Mouse (Mus musculus) left cerebral cortex, postnatal 4 days (tissue): ENCODE results near the gene Glod5. TPM values are rescaled to one million over a fixed set of nuclear protein-coding genes. Genes with fewer than 3 reads are reported as not detected.
"Not testable (repeated sequence)": the region's sequence is repeated elsewhere in the genome, so short reads cannot be mapped to it uniquely, and the experiment has no call there.

Source experiments
- DNase-seq: peaks from one replicate; pipeline ENCODE4 v3.0.0-alpha.2; 2022
- intact Hi-C: fragments of 180-260 bp; cut with DNase I; formaldehyde crosslinking; loops from one replicate; pipeline ENCODE4 v1.15.1; 2025
- total RNA-seq, 2 experiments: library from RNA; stranded (reverse); gene quantifications; 2 replicates each; pipeline ENCODE4 v1.2.3; 2021

Glod5 gene
- total RNA-seq: not detected

DNA sequence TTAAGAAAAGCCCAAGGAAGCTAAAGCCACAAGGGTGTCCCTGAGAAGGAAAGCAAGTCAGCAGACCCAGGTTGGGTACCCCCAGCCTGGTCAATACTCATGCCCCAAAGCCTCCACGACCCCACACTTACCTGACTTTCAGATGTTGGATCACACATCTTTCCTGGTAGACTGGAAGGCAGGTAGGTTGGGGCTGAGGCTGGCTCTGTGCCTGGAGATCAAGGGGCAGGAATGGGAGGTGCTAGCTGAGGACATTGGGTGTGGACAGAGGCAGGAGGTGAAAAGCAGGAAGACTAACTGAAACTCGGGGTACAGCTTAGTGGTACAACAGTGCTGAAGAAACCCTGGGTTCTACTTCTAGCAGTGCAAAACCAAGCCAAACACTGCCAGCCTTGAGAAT is at the start of gene Glod5:
Gene Glod5, minus strand, starts transcription at position 207 of the 400 bp plus-strand sequence.
- DNase-seq: no peak
- intact Hi-C loops: no loop called here

DNA sequence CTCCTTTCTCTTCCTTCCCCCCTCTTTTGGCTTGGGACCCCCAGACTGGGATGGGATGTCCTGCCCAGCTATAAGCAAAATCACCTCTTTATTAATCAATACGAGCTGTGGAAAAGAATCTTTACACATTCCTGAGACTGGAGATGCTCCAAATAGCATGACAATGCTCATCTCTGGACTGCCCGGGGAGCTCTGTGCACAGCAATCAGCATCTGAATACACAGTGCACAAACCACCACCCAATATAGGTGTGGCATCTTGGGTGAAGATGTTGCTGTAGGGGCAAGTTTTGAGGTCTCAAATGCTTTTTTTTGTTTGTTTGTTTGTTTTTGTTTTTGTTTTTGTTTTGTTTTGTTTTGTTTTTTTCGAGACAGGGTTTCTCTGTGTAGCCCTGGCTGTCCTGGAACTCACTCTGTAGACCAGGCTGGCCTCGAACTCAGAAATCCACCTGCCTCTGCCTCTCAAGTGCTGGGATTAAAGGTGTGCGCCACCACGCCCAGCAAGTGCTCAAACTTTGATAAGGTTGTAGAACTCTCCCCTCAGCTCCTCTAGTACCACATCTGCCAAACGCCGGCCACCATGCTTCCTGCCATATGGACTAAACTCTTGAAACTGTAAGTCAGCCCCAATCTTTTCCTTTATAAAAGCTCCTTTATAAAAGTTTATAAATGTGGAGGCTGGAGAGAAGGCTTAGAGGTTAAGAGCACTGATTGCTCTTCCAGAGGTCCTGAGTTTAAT is 32.9 kb upstream of the Glod5 start:
- intact Hi-C loops, DNase-seq: not testable (repeated sequence)

DNA sequence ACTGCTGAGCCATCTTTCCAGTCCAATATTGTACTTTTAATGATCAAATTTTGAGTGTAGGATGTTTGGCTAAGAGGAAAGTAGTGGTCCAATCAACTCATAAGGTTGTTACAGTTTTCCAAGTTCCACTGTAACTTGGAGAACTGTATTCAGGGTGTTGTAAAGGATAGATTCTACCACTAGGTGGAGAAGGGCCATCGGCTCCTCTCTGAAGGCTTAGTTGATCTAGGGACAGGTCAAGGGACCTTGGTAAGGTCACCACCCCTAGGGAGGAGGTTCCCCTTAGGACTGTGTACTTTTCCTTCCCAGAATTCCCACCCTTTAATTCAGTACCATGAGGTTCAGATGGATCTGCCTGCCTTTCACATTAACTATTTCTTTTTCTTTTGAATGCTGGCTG is 14.7 kb upstream of the Glod5 start:
- DNase-seq: no peak
- intact Hi-C loops: no loop called here

DNA sequence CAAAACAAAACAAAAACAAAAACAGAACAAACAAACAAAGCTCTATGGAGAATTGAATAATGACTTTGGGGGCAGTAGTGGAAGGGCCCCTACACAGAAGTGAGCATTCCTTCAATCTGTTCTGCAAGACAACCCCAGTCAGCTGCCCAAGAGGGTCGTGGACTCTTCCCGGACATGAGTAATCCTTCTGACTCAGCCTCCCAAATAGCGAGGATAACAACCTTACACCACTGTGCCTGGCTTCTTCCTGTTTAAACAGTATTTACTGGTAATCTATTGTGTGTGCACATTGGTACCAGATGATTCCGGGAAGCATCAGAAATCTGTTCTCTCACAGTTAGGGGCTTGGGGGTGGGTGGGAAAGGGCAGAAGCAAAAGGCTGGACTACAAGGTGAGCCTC is 8.5 kb upstream of the Glod5 start:
- no peak for DNase-seq
- intact Hi-C loops: no loop called here

DNA sequence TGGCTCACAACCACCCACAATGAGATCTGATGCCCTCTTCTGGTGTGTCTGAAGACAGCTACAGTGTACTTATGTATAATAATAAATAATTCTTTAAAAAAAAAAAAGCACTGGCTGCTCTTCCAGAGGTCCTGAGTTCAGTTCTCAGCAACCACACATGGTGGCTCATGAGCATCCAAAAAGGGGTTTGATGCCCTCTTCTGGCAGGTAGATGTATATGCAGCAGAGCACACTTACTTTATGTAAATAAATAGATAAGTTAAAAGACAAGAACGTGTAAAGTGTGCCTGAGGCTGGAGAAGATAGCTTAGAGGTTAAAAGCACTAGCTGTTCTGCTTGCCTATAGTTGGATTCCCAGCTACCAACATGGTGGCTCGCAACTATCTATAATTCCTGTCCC is 6.5 kb upstream of the Glod5 start:
- intact Hi-C loops: no loop called here
- no peak for DNase-seq

- no peak for DNase-seq
- intact Hi-C loops: no loop called here
Observed at GRCm38 (mm10) chrX:8020111-8020778, 2.0 kb upstream of the Glod5 start.

GRCm38 (mm10) chrX:8017142-8017541 is 1.1 kb downstream of the Glod5 start:
- DNase-seq: peak; percentile 26
- intact Hi-C loops: no loop called here

GRCm38 (mm10) chrX:8015675-8016074 is 2.6 kb downstream of the Glod5 start:
- intact Hi-C loops, DNase-seq: not testable (repeated sequence)

- DNase-seq: no peak
- intact Hi-C loops: no loop called here
Observed at GRCm38 (mm10) chrX:8013569-8014314, 4.5 kb downstream of the Glod5 start.

- DNase-seq: no peak
- intact Hi-C loops: no loop called here
Observed at GRCm38 (mm10) chrX:8013157-8013556, 5.1 kb downstream of the Glod5 start.

DNA sequence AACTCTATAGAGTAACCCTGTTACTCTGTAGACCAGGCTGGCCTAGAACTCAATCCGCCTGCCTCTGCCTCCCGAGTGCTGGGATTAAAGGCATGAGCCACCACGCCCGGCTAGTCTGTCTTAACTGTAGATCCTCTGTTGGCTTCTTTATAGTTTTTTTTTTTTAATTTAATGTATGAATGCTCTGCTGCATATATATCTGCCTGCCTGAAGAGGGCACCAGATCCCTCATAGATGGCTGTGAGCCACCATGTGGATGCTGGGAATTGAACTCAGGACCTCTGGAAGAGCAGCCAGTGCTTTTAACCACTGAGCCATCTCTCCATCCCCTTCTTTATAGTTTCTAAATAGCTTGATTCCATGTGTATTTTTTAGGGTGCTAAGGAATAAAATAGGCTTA is 8.9 kb downstream of the Glod5 start:
- DNase-seq, intact Hi-C loops: not testable (repeated sequence)

DNA sequence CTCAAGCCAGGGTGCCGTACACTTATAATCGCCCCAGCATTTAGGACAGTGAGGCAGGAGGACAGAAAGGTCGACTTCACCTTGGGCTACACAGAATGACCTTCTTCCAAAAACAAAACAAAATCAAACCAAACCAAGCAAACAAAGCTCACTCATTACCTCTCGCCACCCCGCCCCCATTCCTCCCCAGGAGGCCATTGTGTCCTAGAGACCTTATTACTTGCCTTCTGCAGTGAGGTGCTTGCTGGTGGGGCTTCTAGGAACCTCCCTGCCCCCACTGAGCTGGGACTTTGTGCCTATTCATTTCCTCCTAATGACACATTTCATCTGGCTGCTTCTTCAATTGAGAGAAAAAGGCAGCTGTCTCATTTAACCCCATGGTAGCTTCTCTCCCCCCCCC is 9.7 kb downstream of the Glod5 start:
- intact Hi-C loops: no loop called here

GRCm38 (mm10) chrX:8002971-8003370 is 15.3 kb downstream of the Glod5 start:
- intact Hi-C loops: no loop called here
- no peak for DNase-seq

More for the DNA sequence above, 9.7 kb downstream of the Glod5 start:
- DNase-seq: no peak

DNA sequence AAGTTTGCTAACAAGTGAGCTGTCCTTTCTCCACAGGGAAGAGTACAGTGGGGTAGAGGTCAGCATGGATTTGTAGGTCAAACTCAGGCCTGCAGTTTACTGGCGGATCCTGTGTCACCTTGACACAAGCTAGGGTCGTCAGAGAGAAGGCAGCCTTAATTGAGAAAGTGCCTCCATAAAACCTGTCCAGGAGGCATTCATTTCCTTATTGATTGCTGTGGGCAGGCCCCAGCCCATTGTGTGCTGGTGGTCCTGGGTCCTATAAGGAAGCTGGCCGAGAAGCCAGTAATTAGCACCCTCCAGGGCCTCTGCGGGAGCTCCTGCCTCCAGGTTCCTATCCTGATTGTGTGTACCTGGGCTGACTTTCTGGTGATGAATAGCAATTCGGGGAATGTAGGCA is 16.3 kb downstream of the Glod5 start:
- intact Hi-C loops: no loop called here
- no peak for DNase-seq

DNA sequence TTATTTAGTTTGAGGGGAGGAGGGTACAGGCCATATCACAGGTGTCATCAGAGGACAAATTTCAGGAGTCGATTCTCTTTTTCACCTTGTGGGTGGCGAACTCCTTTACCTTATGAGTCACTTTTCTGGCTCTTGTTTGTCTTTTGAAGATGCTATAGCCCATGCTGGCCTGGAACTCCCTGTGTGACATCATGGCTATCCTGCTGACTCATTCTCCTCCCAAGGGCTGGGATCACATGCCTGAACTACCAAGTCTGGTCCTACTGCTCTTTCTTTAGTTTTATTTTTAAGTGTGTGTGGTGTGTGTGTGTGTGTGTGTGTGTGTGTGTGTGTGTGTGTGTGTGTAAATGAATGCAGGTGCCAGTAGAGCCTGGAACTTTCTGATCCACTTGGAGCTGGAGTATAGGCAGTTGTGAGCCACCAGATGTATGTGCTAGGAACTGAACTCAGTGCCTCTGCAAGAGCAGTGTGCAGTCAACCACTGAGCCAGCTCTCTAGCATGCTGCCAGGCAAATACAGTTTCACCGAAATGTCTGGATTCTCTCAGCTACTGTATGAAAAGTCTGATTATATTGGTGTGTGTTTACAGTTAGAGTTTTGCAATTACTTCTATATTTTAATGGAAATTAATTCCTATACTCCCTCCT is 17.6 kb downstream of the Glod5 start:
- no peak for DNase-seq
- intact Hi-C loops: no loop called here

DNA sequence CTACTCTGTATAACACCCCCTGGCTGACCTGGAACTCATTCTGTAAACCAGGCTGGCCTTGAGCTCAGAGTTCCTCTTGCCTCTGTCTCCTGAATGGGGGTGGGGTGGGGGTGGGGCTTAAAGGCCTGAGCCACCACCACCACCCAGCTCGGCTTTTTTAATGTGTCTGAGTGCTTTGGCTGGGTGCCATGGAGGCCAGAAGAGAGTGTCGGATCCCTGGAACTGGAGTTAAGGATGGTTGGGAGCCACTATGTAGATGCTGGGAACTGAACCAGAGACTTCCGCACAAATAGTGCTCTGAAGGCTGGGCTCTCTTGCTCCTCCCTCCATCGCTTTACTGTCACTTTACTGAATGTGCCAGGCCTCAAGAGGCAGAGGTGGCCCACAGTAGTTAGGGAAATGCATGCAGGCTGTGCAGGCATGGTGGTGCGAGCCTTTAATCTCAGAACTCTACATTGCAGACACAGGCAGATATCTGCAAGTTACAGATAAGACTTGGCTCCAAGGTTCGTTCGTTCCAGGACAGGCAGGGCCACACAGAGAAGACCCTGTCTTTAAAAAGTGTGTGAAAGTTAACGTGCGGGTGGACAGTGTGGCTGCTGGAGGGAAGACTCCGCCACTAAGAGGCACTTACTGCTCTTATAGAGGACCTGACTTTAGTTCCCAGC is 25.1 kb downstream of the Glod5 start:
- intact Hi-C loops: no loop called here
- DNase-seq: no peak

- intact Hi-C loops: no loop called here
- no peak for DNase-seq
Observed at GRCm38 (mm10) chrX:7992379-7993067, 25.8 kb downstream of the Glod5 start.

- intact Hi-C loops: no loop called here
- no peak for DNase-seq
Observed at GRCm38 (mm10) chrX:7981368-7981767, 36.9 kb downstream of the Glod5 start.

DNA sequence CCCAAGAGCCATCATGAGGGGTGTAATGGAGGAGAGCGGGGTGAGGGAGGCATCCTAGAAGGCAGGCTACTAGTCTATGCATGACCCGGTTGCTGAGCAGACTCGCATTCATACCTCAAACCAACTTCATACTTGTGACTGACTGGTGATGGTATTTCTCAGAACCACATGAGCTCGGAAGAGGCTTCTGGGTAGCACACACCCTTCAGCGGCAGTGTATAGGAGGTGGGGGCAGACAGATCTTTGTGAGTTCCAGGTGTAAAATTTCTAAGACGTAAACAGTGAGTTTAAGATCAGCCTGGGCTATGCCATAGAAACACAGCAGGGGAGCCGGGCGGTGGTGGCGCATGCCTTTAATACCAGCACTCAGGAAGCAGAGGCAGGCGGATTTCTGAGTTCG is 40.4 kb downstream of the Glod5 start, which contains the start of gene Gata1:
Gene Gata1, minus strand, starts transcription at position 180 of the 400 bp plus-strand sequence.
- intact Hi-C loops: no loop called here
- DNase-seq: no peak

GRCm38 (mm10) chrX:7971292-7971691 is 47.0 kb downstream of the Glod5 start:
- no peak for DNase-seq
- intact Hi-C loops: no loop called here
